Mouse (Mus musculus): ENCODE results near the gene Psmg3.

DNA sequence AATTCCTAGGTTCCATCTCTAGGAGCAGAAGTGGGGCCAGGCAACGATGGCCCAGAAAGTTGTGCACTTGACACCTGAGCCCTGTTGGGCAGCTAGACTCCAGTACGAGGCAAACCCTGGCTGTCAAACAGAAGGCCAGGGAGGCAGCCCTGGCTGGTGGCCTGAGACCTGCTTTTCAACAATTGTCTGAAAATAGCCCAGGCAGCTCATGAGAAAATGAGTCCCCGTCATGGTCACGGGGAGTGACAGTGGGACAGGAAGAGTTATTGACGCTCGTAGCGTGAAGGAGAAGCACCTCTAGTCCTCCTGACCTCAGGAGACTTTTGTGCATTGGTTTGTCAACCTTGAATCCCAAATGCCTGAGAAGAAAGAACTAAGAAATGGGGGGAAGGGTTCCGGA, 45.3 kb downstream of the Psmg3 start:
- TF ChIP-seq POLR2A (IDR thresholded peaks at IDR 0.05; ENCODE audit: insufficient read length, low read depth) (no peak), USF1 (IDR thresholded peaks at IDR 0.05; ENCODE audit: low read depth) (no peak)
